Comparison of ENCODE assay signal across 8 mouse cellular contexts in genomic region chr9:120415504-120415903, GRCm38 (mm10).
DNase-seq lines count a peak whose midpoint lies in the region; ATAC-seq lines count a peak whose summit lies in the region.

No protein-coding gene starts in this region.

- no peak for ATAC-seq in hindbrain, embryonic 12.5 days (ENCODE audit: low FRiP score)
- ATAC-seq in erythroid progenitor cell, adult 5-6 weeks (replicated peaks; ENCODE audit: low FRiP score, poor library complexity, severe bottlenecking) = peak; percentile 81
- ATAC-seq in megakaryocyte progenitor cell, adult 5-6 weeks (replicated peaks; ENCODE audit: poor library complexity) = peak; percentile 93

- no peaks in the 10 kb centered on the region for H3K27me3 ChIP-seq in hindbrain, embryonic 10.5 days (ENCODE audit: insufficient read depth, poor library complexity, severe bottlenecking)
- no peaks in the 10 kb centered on the region for H3K27me3 ChIP-seq in hindbrain, embryonic 12.5 days

- no peak overlapping the region for H3K9ac ChIP-seq in hindbrain, embryonic 12.5 days

- H3K4me3 ChIP-seq in hindbrain, embryonic 10.5 days = no peak overlapping the region
- no peak overlapping the region for H3K4me3 ChIP-seq in hindbrain, embryonic 12.5 days

- no peak overlapping the region for H3K27ac ChIP-seq in hindbrain, embryonic 10.5 days
- no peak overlapping the region for H3K27ac ChIP-seq in hindbrain, embryonic 12.5 days

- H3K36me3 ChIP-seq in hindbrain, embryonic 10.5 days = no peaks in the 10 kb centered on the region
- H3K36me3 ChIP-seq in hindbrain, embryonic 12.5 days = no peaks in the 10 kb centered on the region

- H3K4me2 ChIP-seq in hindbrain, embryonic 12.5 days (replicated peaks) = no peak overlapping the region

- H3K4me1 ChIP-seq in hindbrain, embryonic 10.5 days (replicated peaks) = no peaks in the 10 kb centered on the region
- H3K4me1 ChIP-seq in hindbrain, embryonic 12.5 days = no peaks in the 10 kb centered on the region

- H3K9me3 ChIP-seq in hindbrain, embryonic 10.5 days = no peaks in the 10 kb centered on the region
- no peaks in the 10 kb centered on the region for H3K9me3 ChIP-seq in hindbrain, embryonic 12.5 days (replicated peaks)

- peak; percentile 70 for DNase-seq in hindbrain, embryonic 10.5 days (ENCODE audit: low spot score)
- peak; percentile 92 for DNase-seq in brain, adult 2 months (ENCODE audit: low read depth, low spot score)
- peak; percentile 89 for DNase-seq in heart, postnatal 4 days
- peak; percentile 77 to 79 for DNase-seq in left cerebral cortex, adult 18-20 months (ENCODE audit: low spot score in 2 of 2)
- DNase-seq in spleen, adult 18-20 months = peak; percentile 17 to 48

- 2% methylated on average over 7 of the region's 7 CpGs for WGBS in hindbrain, embryonic 10.5 days
- WGBS in hindbrain, embryonic 12.5 days = 0% methylated on average over 3 of the region's 7 CpGs

Comparison
In these comparisons a context has a peak if more than half of its experiments do, and no peak if none do; other contexts are left out.
1. DNase-seq: peak in every context shown above with its lines; median percentile 92 in brain, adult 2 months; 89 in heart, postnatal 4 days; 78 in left cerebral cortex, adult 18-20 months; 70 in hindbrain, embryonic 10.5 days; 32 in spleen, adult 18-20 months.